Mouse (Mus musculus) cerebellum, adult 2 months (tissue): Measurements from ENCODE around the gene Ctnnbl1.

Experiments
- CTCF ChIP-seq: fragments of 200-500 bp; IDR thresholded peaks from 2 replicates; pipeline ENCODE4 v1.5.1; 2011; ENCODE audit warnings: low read depth, mild to moderate bottlenecking, control low read depth, low read length, moderate library complexity, borderline replicate concordance; ENCODE audit not compliant: insufficient read depth
- POLR2A ChIP-seq: fragments of 200-500 bp; IDR thresholded peaks from 2 replicates; pipeline ENCODE4 v1.6.1; 2011; ENCODE audit warnings: low read length, control low read depth, borderline replicate concordance; ENCODE audit not compliant: insufficient read depth

- no peak for TF ChIP-seq CTCF
- TF ChIP-seq POLR2A = no peak
Measured at GRCm38 (mm10) chr2:157862306-157862705, 125.1 kb downstream of the Ctnnbl1 start.
